Mouse (Mus musculus) T-helper 17 cell (primary cell): ENCODE measurements at regions not wholly inside any gene's neighbourhood (a gene's known extent, or its start where the extent isn't known, plus 50 kb on each side); places are given as distances from the start of the nearest gene placed in this dataset.

Source experiments
- in situ Hi-C, 2 experiments: fragments of 300-600 bp; cut with MboI, MseI; formaldehyde crosslinking; loops; 1 replicate in 1 of 2; 2 replicates in 1 of 2; pipeline ENCODE4 v1.15.1; 2025; ENCODE audit warnings: high pct_unique_total_duplicates in 2 of 2

GRCm38 (mm10) chr10:37880841-37881240 lies 742.1 kb upstream of the Marcks start:
- in situ Hi-C loops = no loop called here

- in situ Hi-C loops = loop anchor here in 1 of 2 experiments (10.0 kb wide), 1 partner anchor 541 kb away; no protein-coding TSS in a partner anchor
Measured at GRCm38 (mm10) chr10:37873925-37874324, 735.2 kb upstream of the Marcks start.

DNA sequence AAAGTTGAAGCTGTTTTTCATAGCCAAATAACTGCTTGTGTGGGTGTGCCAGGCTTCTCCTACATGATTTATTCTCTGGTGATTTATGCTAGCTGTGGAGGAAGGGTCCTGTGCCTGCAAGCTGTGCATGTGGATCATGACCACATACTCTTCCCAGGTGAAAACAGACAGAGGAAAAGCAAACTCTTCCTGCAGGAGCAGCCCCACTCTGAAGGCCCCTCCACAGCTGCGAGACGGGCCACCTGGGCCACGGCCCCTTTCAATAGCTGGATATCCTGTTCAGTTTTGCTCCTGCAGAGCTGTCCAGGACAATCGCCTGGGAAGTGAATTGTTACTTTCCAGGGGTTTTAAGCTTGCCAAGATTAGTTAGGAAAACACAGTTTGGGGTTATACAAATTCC lies 722.3 kb upstream of the Marcks start:
- in situ Hi-C loops = no loop called here

DNA sequence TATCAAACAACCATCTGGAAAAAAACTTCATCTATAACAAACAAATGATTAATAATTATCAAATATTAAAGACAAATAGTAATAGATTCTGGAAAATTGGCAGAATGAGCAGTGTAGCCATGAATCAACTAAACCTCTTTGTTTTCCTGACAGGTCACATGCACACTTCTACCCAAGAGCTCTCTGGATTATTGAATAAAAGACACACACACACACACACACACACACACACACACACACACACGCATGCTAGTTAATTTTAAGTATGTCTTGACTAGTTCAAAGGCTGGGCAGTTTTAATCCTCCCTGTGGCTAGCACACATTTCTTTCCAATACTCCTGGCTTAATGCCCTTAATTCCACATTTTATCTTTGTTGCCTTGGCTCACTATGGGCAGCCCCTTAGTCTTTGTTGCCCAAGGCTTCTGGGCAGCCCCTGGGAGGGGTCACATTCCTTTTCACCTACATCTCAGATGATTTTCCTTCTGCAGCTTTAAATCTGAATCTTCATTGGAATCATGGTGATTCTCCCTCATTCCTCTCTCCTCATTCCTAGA lies 710.6 kb upstream of the Marcks start:
- in situ Hi-C loops = loop anchor here in 1 of 2 experiments (10.0 kb wide), 1 partner anchor 715 kb away; no protein-coding TSS in a partner anchor

GRCm38 (mm10) chr10:37842820-37843219 lies 704.1 kb upstream of the Marcks start:
- in situ Hi-C loops = loop anchor here in 1 of 2 experiments (10.0 kb wide), 1 partner anchor 722 kb away; no protein-coding TSS in a partner anchor

DNA sequence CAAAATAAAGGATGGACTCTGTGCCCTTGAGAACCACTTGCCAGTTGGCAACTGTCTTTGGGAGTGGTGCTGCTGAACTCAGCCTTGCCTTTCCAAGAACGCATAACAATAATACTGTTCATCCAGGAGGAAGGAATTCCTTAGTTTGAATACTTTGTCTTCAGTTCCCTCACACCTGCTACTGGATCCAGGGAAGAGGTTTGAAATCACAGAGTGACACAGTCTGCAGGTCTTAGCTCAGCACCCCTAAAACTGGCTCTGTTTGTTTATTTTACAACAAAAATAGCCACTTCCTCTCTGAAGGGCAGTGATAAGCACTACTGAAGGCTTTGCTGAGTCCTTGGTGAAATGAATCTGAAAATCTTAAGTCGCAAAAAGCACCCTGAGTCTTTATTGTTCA lies 703.1 kb upstream of the Marcks start:
- in situ Hi-C loops = loop anchor here in 1 of 2 experiments (10.0 kb wide), 1 partner anchor 723 kb away; no protein-coding TSS in a partner anchor

GRCm38 (mm10) chr10:37837721-37838120 lies 699.0 kb upstream of the Marcks start:
- in situ Hi-C loops = no loop called here

GRCm38 (mm10) chr10:37813026-37813425 lies 674.3 kb upstream of the Marcks start:
- in situ Hi-C loops = no loop called here

- in situ Hi-C loops = no loop called here
Measured at GRCm38 (mm10) chr10:37812405-37812851, 673.7 kb upstream of the Marcks start.

GRCm38 (mm10) chr10:37811789-37812188 lies 673.1 kb upstream of the Marcks start:
- in situ Hi-C loops = no loop called here

DNA sequence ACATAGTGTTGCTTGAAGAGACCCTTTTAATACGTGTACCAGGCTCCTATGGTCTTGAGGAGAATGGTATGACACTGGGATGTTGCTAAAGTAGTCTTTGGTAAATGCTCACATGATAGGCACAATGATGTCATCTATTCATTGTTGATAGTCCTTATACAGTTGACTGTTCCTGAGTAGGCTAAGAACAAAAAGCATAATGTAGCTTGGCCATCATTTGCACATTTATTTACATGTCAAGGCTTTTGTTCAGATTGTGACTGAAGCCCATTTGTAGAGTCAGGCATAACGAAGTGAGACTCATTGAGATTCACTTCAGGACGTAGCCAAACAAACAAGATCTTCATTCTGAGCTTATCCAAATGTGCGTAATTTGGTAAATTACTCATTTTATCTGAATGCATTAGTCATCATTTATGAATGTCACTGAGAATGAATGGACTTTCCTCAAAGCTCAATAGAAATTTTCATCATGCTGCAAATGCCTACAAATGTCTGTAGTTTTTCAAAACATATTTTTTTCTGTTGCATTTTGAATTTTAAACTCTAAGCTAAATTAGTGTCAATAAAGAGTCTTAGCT lies 664.6 kb upstream of the Marcks start:
- in situ Hi-C loops = no loop called here

DNA sequence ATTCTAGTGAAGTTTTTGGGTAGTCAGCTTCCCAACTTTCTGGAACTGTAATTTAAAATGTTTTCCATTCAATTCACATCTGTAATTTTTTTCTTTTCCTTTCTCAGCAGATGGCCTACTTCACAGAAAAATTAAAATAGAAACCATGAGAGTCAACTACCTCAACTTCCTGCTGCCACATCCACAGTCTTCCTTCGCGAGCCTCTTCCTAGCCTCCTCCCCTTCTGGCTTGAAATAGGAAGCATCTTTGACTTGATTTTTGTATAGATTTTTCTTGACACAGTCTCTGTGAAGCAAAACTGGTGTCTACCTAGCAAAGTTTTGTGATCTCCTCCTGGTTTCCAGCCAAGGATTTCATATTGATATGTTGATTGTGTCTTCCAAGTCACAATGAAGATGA lies 660.7 kb upstream of the Marcks start:
- in situ Hi-C loops = loop anchor here (5.0 to 10.0 kb wide), 2 partner anchors 675 to 727 kb away; no protein-coding TSS in a partner anchor

DNA sequence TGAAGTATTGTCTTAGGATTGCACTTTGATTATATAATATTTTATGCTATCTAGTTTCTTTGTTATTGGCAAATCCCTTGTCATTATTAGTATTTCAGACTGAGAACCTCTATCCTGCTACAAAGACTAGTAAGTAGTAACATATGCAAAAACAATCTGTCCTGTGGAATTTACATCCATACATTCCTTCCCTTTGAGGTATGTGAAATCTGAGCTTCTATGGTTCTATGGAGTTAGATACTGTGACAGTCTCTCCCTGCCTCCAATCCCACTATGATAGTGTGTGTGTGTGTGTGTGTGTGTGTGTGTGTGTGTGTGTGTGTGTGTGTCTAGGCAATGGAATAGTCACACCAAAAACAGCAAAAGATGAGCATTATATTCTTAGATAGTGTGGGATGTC lies 659.6 kb upstream of the Marcks start:
- in situ Hi-C loops = loop anchor here (5.0 to 10.0 kb wide), 2 partner anchors 673 to 726 kb away; no protein-coding TSS in a partner anchor

GRCm38 (mm10) chr10:37797701-37798100 lies 659.0 kb upstream of the Marcks start:
- in situ Hi-C loops = loop anchor here (5.0 to 10.0 kb wide), 2 partner anchors 673 to 725 kb away; no protein-coding TSS in a partner anchor

GRCm38 (mm10) chr10:37792878-37793277 lies 654.2 kb upstream of the Marcks start:
- in situ Hi-C loops = loop anchor here (5.0 to 10.0 kb wide), 2 partner anchors 656 to 668 kb away; partner anchors contain the start of gene Marcks (in 1 of the 2)

DNA sequence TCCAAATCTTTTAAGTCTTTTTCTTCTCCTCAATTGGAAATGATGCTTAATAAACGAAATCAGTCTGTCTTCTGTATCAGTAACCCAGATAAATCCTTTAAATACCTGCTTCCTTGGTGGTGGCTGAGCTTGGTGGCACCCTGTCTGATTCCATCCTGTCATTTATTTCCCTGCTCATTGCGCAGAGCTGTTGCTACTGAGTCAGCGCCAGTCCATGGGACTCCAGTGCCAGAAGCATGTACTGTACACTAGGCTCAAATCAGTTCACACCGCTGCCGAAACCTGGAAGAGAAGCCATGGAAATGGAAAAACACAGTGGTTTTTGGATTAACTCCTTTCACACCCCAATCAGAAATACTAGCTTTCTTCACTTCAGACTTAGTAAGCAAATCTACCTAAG lies 649.3 kb upstream of the Marcks start:
- in situ Hi-C loops = no loop called here

DNA sequence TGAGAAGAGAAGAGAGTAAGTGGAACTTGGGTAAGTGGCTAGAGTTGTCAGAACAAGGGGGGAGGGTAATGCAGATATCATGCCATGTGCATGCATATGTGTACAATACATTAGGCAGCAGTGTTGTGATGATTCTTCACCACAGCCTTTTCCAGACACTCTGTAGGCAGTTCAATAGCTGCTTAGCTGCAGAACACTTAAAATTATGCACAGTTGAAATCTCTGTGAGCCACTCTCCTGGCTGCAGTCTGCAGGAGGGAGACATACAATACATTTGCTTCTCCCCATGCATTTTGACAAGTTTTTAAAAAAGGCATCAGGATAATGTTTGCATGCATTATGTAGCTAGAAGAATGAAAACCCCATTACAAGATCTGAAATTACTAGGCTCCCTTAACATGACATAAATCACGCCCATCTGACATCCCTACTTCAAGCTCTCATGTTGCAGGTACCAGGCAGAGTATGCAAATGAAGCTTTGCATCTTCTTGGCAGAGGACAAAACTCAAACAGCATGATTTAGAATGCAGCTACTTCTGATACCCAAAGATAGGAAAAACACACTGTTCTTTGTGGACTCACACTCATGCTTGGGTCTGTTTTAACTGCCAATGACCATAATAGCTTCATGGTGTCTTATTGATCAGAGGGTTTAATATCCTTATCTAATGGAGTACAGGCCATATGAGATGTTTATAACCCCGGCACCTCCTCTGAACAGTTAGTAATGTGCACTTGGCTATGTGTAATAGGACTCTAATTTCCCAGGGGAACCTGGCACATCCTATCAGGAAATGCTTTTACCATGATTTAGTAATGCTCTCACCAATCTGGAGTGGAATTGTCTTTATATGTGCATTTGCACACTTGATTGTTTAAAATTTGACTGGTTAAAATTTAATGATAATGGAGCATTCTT lies 640.9 kb upstream of the Marcks start:
- in situ Hi-C loops = no loop called here

- in situ Hi-C loops = no loop called here
Measured at GRCm38 (mm10) chr10:37760542-37761367, 622.0 kb upstream of the Marcks start.

GRCm38 (mm10) chr10:37741581-37741980 lies 602.9 kb upstream of the Marcks start:
- in situ Hi-C loops = no loop called here

DNA sequence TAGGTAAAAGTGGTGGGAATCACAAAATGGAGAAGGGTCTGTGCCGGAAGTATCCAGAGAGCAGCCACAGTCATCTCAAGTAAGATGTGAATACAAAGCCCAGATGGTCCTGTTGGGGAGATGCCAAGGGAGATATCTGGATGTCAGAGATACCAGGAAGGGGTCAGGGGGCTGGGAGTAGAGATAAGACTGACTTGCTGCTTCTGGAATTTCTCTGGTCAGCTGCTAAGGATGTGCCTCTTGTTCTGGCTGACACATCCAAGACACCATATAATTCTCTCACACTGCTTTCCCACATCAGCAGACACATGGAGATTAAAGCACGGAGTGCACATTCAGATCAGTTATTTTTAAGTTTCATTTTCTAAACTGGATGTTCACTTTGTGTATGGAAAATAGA lies 600.3 kb upstream of the Marcks start:
- in situ Hi-C loops = no loop called here

- in situ Hi-C loops = no loop called here
Measured at GRCm38 (mm10) chr10:37725609-37726008, 586.9 kb upstream of the Marcks start.
